Mouse (Mus musculus): ENCODE measurements around the gene Kdm1a. TPM values are rescaled to one million over a fixed set of nuclear protein-coding genes. Genes with fewer than 3 reads are reported as not detected.
A peak's percentile ranks its signal among the peaks of the same experiment; 100 is the strongest.

Kdm1a gene
- polyA plus RNA-seq, 1 experiment from 2014 or later, result 93.8 TPM

- Histone ChIP-seq H3K9ac (no peak overlapping the region), H3K4me1 (replicated peaks; ENCODE audit: control insufficient read depth, insufficient read depth, low read length) (no peaks in the 10 kb centered on the region), H3K4me2 (replicated peaks) (no peak overlapping the region), H3K27ac (no peak overlapping the region), H3K9me3 (ENCODE audit: control insufficient read depth, low read length) (no peaks in the 10 kb centered on the region), H3K4me3 (replicated peaks; ENCODE audit: low read length) (no peak overlapping the region), H3K36me3 (replicated peaks; ENCODE audit: control insufficient read depth, insufficient read depth) (no peaks in the 10 kb centered on the region), H3K27me3 (ENCODE audit: control insufficient read depth, insufficient read depth, low read length) (no peaks in the 10 kb centered on the region)
- 68% methylated on average over 7 of the region's 7 CpGs for WGBS
- ATAC-seq (ENCODE audit: low FRiP score) (no peak), DNase-seq (ENCODE audit: low spot score) (no peak)
Measured at GRCm38 (mm10) chr4:136613657-136614056, 11.1 kb upstream of the Kdm1a start.

GRCm38 (mm10) chr4:136610387-136610856 lies 7.9 kb upstream of the Kdm1a start, which contains the start of gene Tex46:
Gene Tex46 (plus strand): TSS chr4:136610437.
- DNase-seq (ENCODE audit: low spot score) (no peak), ATAC-seq (ENCODE audit: low FRiP score) (no peak)
- H3K36me3 ChIP-seq (replicated peaks; ENCODE audit: control insufficient read depth, insufficient read depth), result no peaks in the 10 kb centered on the region
- H3K27me3 ChIP-seq (ENCODE audit: control insufficient read depth, insufficient read depth, low read length), result no peaks in the 10 kb centered on the region
- no peaks in the 10 kb centered on the region for H3K9me3 ChIP-seq (ENCODE audit: control insufficient read depth, low read length)
- no peak within 1 kb of the TSS for H3K9ac ChIP-seq
- no peaks in the 10 kb centered on the region for H3K4me1 ChIP-seq (replicated peaks; ENCODE audit: control insufficient read depth, insufficient read depth, low read length)
- WGBS, result 53% methylated on average over 4 of the region's 4 CpGs
- no peak within 1 kb of the TSS for H3K4me2 ChIP-seq (replicated peaks)
- no peak within 1 kb of the TSS for H3K27ac ChIP-seq
- no peak within 1 kb of the TSS for H3K4me3 ChIP-seq (replicated peaks; ENCODE audit: low read length)

- DNase-seq (ENCODE audit: low spot score), result no peak
- H3K4me1 ChIP-seq (replicated peaks; ENCODE audit: control insufficient read depth, insufficient read depth, low read length), result peaks cover 1% of the 10 kb centered on the region
- H3K27ac ChIP-seq, result no peak overlapping the region
- no peaks in the 10 kb centered on the region for H3K36me3 ChIP-seq (replicated peaks; ENCODE audit: control insufficient read depth, insufficient read depth)
- no peaks in the 10 kb centered on the region for H3K27me3 ChIP-seq (ENCODE audit: control insufficient read depth, insufficient read depth, low read length)
- no peak overlapping the region for H3K4me2 ChIP-seq (replicated peaks)
- ATAC-seq (ENCODE audit: low FRiP score), result no peak
- H3K4me3 ChIP-seq (replicated peaks; ENCODE audit: low read length), result no peak overlapping the region
- 94% methylated on average over 19 of the region's 19 CpGs for WGBS
- H3K9me3 ChIP-seq (ENCODE audit: control insufficient read depth, low read length), result no peaks in the 10 kb centered on the region
- no peak overlapping the region for H3K9ac ChIP-seq
Measured at GRCm38 (mm10) chr4:136605756-136606485, 3.4 kb upstream of the Kdm1a start.

GRCm38 (mm10) chr4:136602018-136602554 lies 437 bp downstream of the Kdm1a start:
- H3K4me1 ChIP-seq (replicated peaks; ENCODE audit: control insufficient read depth, insufficient read depth, low read length), result peaks cover 13% of the 10 kb centered on the region
- H3K27me3 ChIP-seq (ENCODE audit: control insufficient read depth, insufficient read depth, low read length), result no peaks in the 10 kb centered on the region
- no peaks in the 10 kb centered on the region for H3K36me3 ChIP-seq (replicated peaks; ENCODE audit: control insufficient read depth, insufficient read depth)
- DNase-seq (ENCODE audit: low spot score) (peak; percentile 53), ATAC-seq (ENCODE audit: low FRiP score) (peak; percentile 62)
- H3K4me3 ChIP-seq (replicated peaks; ENCODE audit: low read length), result peak overlapping the region; percentile 92
- WGBS, result under 1% methylated on average over 66 of the region's 68 CpGs
- no peaks in the 10 kb centered on the region for H3K9me3 ChIP-seq (ENCODE audit: control insufficient read depth, low read length)
- peak overlapping the region; percentile 96 for H3K27ac ChIP-seq
- peak overlapping the region; percentile 99 for H3K9ac ChIP-seq
- H3K4me2 ChIP-seq (replicated peaks), result peak overlapping the region; percentile 78

- no peak for ATAC-seq (ENCODE audit: low FRiP score)
- under 1% methylated on average over 13 of the region's 13 CpGs for WGBS
Measured at GRCm38 (mm10) chr4:136601476-136601875, 1.0 kb downstream of the Kdm1a start.

GRCm38 (mm10) chr4:136600536-136600935 lies 2.0 kb downstream of the Kdm1a start:
- peak overlapping the region; percentile 99; the same call in 1 of the 2 replicates for H3K9ac ChIP-seq
- ATAC-seq (ENCODE audit: low FRiP score) (no peak), DNase-seq (ENCODE audit: low spot score) (no peak)
- H3K4me3 ChIP-seq (replicated peaks; ENCODE audit: low read length), result peak overlapping the region; percentile 92
- peaks cover 13% of the 10 kb centered on the region for H3K4me1 ChIP-seq (replicated peaks; ENCODE audit: control insufficient read depth, insufficient read depth, low read length)
- H3K4me2 ChIP-seq (replicated peaks), result peak overlapping the region; percentile 78
- no peaks in the 10 kb centered on the region for H3K36me3 ChIP-seq (replicated peaks; ENCODE audit: control insufficient read depth, insufficient read depth)
- 87% methylated on average over 2 of the region's 2 CpGs for WGBS
- no peak overlapping the region for H3K27ac ChIP-seq
- no peaks in the 10 kb centered on the region for H3K9me3 ChIP-seq (ENCODE audit: control insufficient read depth, low read length)
- no peaks in the 10 kb centered on the region for H3K27me3 ChIP-seq (ENCODE audit: control insufficient read depth, insufficient read depth, low read length)

More at GRCm38 (mm10) chr4:136601476-136601875, 1.0 kb downstream of the Kdm1a start:
- Histone ChIP-seq H3K9me3 (ENCODE audit: control insufficient read depth, low read length) (no peaks in the 10 kb centered on the region), H3K9ac (peak overlapping the region; percentile 99), H3K27me3 (ENCODE audit: control insufficient read depth, insufficient read depth, low read length) (no peaks in the 10 kb centered on the region), H3K4me1 (replicated peaks; ENCODE audit: control insufficient read depth, insufficient read depth, low read length) (peaks cover 13% of the 10 kb centered on the region), H3K27ac (peak overlapping the region; percentile 96), H3K4me3 (replicated peaks; ENCODE audit: low read length) (peak overlapping the region; percentile 92), H3K4me2 (replicated peaks) (peak overlapping the region; percentile 78), H3K36me3 (replicated peaks; ENCODE audit: control insufficient read depth, insufficient read depth) (no peaks in the 10 kb centered on the region)
- peak; percentile 78 for DNase-seq (ENCODE audit: low spot score)

GRCm38 (mm10) chr4:136599869-136600268 lies 2.7 kb downstream of the Kdm1a start:
- Histone ChIP-seq H3K9ac (no peak overlapping the region), H3K27me3 (ENCODE audit: control insufficient read depth, insufficient read depth, low read length) (no peaks in the 10 kb centered on the region), H3K4me3 (replicated peaks; ENCODE audit: low read length) (no peak overlapping the region), H3K27ac (no peak overlapping the region), H3K4me2 (replicated peaks) (peak overlapping the region; percentile 78), H3K4me1 (replicated peaks; ENCODE audit: control insufficient read depth, insufficient read depth, low read length) (peaks cover 19% of the 10 kb centered on the region), H3K9me3 (ENCODE audit: control insufficient read depth, low read length) (no peaks in the 10 kb centered on the region), H3K36me3 (replicated peaks; ENCODE audit: control insufficient read depth, insufficient read depth) (no peaks in the 10 kb centered on the region)
- ATAC-seq (ENCODE audit: low FRiP score) (no peak), DNase-seq (ENCODE audit: low spot score) (no peak)
- 92% methylated on average over 3 of the region's 3 CpGs for WGBS

GRCm38 (mm10) chr4:136598268-136598876 lies 4.2 kb downstream of the Kdm1a start:
- Histone ChIP-seq H3K9ac (no peak overlapping the region), H3K27ac (no peak overlapping the region), H3K4me1 (replicated peaks; ENCODE audit: control insufficient read depth, insufficient read depth, low read length) (peaks cover 33% of the 10 kb centered on the region), H3K4me2 (replicated peaks) (no peak overlapping the region), H3K4me3 (replicated peaks; ENCODE audit: low read length) (no peak overlapping the region), H3K36me3 (replicated peaks; ENCODE audit: control insufficient read depth, insufficient read depth) (no peaks in the 10 kb centered on the region; the same call in 1 of the 2 replicates), H3K27me3 (ENCODE audit: control insufficient read depth, insufficient read depth, low read length) (no peaks in the 10 kb centered on the region), H3K9me3 (ENCODE audit: control insufficient read depth, low read length) (no peaks in the 10 kb centered on the region)
- DNase-seq (ENCODE audit: low spot score) (no peak), ATAC-seq (ENCODE audit: low FRiP score) (no peak)
- 92% methylated on average over 7 of the region's 7 CpGs for WGBS

GRCm38 (mm10) chr4:136595221-136595620 lies 7.3 kb downstream of the Kdm1a start:
- Histone ChIP-seq H3K4me3 (replicated peaks; ENCODE audit: low read length) (no peak overlapping the region), H3K27ac (no peak overlapping the region), H3K4me1 (replicated peaks; ENCODE audit: control insufficient read depth, insufficient read depth, low read length) (peaks cover 26% of the 10 kb centered on the region), H3K27me3 (ENCODE audit: control insufficient read depth, insufficient read depth, low read length) (no peaks in the 10 kb centered on the region), H3K36me3 (replicated peaks; ENCODE audit: control insufficient read depth, insufficient read depth) (peaks cover 4% of the 10 kb centered on the region), H3K9me3 (ENCODE audit: control insufficient read depth, low read length) (no peaks in the 10 kb centered on the region), H3K4me2 (replicated peaks) (no peak overlapping the region), H3K9ac (no peak overlapping the region)
- 85% methylated on average over 6 of the region's 6 CpGs for WGBS
- ATAC-seq (ENCODE audit: low FRiP score) (no peak), DNase-seq (ENCODE audit: low spot score) (no peak)
